Mouse (Mus musculus): Measurements from ENCODE around the gene Sbp. TPM values are rescaled to one million over a fixed set of nuclear protein-coding genes. Genes with fewer than 3 reads are reported as not detected.
A peak's percentile ranks its signal among the peaks of the same experiment; 100 is the strongest.
"Not testable (repeated sequence)": the region's sequence is repeated elsewhere in the genome, so short reads cannot be mapped to it uniquely, and the experiment has no call there.

Gene Sbp
- polyA plus RNA-seq (2015; fragmentation: Nextera tagmentation; extraction: Ambion mirVana), result not detected in 2 replicates

- no peaks in the 10 kb centered on the region for H3K9me3 ChIP-seq (replicated peaks)
- no peak within 1 kb of the TSS for H3K4me3 ChIP-seq
- no peak for ATAC-seq
- H3K27me3 ChIP-seq, result no peaks in the 10 kb centered on the region
- H3K36me3 ChIP-seq (ENCODE audit: poor library complexity, severe bottlenecking), result no peaks in the 10 kb centered on the region
- H3K27ac ChIP-seq, result no peak within 1 kb of the TSS
- H3K4me1 ChIP-seq, result no peaks in the 10 kb centered on the region
- H3K9ac ChIP-seq, result no peak within 1 kb of the TSS
- no peak within 1 kb of the TSS for H3K4me2 ChIP-seq
These were observed at the start of gene Sbp for GRCm38 (mm10) chr17:23941372-23941771. Sbp (plus strand) TSS chr17:23941672.

DNA sequence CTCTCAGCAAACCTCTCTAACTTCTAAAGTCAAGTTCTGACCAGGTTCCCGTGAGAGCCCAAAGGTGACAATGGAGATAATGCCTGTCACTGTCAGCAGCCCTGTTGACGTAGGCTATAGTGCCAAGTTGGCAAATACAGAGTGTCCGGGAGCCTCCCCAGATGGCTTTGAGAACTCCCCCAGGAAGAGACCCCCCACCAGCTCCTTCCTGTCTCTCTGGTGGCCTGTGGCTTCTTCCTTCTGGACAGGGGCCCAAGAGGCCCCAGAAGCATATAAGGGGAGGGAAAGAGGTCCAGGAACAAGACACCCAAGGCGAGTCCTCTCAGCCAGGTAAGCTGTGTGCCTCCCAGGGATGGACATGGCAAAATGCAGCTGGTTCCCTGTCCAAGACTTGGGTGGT, 24.3 kb upstream of the Sbp start, which contains the start of gene Dcpp3:
Dcpp3 (plus strand) TSS at position 301 of the 400 bp plus-strand sequence.
- WGBS, result 88% methylated on average over 4 of the region's 4 CpGs
- H3K4me2 ChIP-seq; H3K4me1 ChIP-seq; H3K9me3 ChIP-seq (replicated peaks); H3K36me3 ChIP-seq (ENCODE audit: poor library complexity, severe bottlenecking); H3K27me3 ChIP-seq; H3K27ac ChIP-seq; H3K4me3 ChIP-seq; H3K9ac ChIP-seq; ATAC-seq: not testable (repeated sequence)

DNA sequence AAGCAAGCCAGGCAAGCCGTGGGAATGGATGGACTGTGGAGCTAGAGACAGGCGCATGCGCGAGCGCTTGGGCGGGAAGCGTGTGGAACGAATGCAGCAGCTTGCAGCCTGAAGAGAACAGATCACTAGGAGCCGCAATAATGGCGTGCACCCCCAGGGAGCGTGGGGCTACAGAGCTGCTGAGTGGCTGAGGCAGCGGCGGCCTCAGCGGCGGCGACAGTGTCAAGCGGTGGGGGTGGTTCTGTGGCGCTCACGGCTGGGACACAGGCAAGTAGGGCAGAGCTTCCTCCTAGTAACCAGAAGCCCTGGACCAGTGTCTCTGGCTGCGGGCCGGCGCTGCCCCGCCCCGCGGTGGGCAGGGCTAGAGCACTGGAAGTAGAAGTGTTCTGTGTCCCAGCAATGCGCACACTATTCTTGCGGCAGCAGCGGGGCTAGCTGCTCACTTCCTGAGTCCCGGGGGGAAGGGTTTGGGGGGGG, 16.9 kb upstream of the Sbp start:
- Histone ChIP-seq H3K9me3 (replicated peaks) (no peaks in the 10 kb centered on the region), H3K9ac (peak overlapping the region; percentile 69), H3K27ac (peak overlapping the region; percentile 93), H3K27me3 (no peaks in the 10 kb centered on the region), H3K36me3 (ENCODE audit: poor library complexity, severe bottlenecking) (no peaks in the 10 kb centered on the region), H3K4me1 (peaks cover 6% of the 10 kb centered on the region), H3K4me3 (peak overlapping the region; percentile 56), H3K4me2 (peak overlapping the region; percentile 78)
- peak; percentile 98 for ATAC-seq
- under 1% methylated on average over 29 of the region's 29 CpGs for WGBS

DNA sequence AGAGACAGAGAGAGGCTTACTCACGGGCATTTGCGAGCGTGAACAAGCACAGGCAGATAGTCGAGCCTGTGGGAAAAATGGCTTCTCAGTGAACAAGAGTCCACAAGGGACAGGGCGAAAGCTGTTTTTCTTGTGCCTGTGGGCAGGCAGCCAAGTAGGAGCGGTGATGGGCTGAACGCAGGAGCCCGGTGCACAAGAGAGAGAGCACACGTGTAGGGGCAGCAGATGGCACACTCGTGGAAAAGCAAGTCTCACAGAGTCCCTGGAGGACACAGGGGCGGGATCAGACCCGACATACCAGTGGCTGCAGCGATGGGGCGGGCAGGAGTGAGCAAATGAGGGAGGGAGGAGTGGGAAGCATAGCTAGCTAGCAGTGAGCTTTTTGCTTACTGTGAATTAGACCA, 16.4 kb upstream of the Sbp start:
- Histone ChIP-seq H3K4me2 (peak overlapping the region; percentile 78), H3K9me3 (replicated peaks) (no peaks in the 10 kb centered on the region), H3K9ac (peak overlapping the region; percentile 69), H3K27me3 (no peaks in the 10 kb centered on the region), H3K27ac (peak overlapping the region; percentile 93), H3K36me3 (ENCODE audit: poor library complexity, severe bottlenecking) (no peaks in the 10 kb centered on the region), H3K4me1 (peaks cover 6% of the 10 kb centered on the region), H3K4me3 (peak overlapping the region; percentile 56)
- 1% methylated on average over 14 of the region's 14 CpGs for WGBS
- ATAC-seq, result peak; percentile 85

DNA sequence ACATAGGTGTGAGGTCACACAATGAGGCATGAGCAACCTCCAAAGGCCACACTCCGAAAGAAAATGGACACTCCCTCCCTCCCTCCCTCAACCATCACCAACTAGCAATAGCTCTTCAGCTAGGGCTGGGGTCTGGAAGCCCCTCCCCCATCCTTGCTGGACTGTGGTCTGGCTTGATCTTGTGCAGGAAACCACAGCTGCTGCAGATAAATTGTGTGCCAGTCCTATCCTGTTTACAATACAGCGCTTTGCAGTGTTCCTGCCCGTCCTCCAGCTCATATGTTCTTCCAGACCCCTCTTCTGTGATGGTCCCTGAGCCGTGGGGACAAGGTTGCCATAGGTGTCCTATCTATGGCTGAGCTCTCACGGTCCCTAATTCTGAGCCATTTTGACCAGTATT, 10.3 kb upstream of the Sbp start:
- Histone ChIP-seq H3K4me3 (no peak overlapping the region), H3K27me3 (no peaks in the 10 kb centered on the region), H3K9me3 (replicated peaks) (no peaks in the 10 kb centered on the region), H3K27ac (no peak overlapping the region), H3K9ac (no peak overlapping the region), H3K36me3 (ENCODE audit: poor library complexity, severe bottlenecking) (no peaks in the 10 kb centered on the region), H3K4me1 (no peaks in the 10 kb centered on the region), H3K4me2 (no peak overlapping the region)
- no peak for ATAC-seq
- whole genome bisulfite sequencing, result 91% methylated on average over 5 of the region's 5 CpGs

DNA sequence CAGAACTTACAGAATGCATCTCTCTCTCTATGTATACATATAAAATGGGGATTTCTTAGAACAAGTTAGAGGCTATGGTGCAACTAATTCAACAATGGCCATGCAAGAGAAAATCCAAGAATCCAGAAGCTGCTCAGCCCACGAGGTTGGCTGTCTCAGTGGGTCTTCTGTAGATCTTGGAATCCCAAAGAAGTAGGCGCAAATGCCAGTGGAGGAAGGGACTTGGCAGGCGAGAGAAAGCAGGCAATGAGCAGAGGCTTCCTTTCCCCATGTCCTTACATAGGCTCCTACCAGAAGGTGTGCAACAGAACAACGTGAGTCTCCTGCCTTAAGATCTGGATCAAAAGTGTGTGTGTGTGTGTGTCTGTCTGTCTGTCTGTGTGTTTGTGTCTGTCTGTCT, 6.0 kb downstream of the Sbp start:
- not testable (repeated sequence) for H3K9me3 ChIP-seq (replicated peaks); H3K4me1 ChIP-seq; H3K4me2 ChIP-seq; H3K9ac ChIP-seq; ATAC-seq; H3K27ac ChIP-seq; H3K36me3 ChIP-seq (ENCODE audit: poor library complexity, severe bottlenecking); H3K27me3 ChIP-seq; H3K4me3 ChIP-seq
- WGBS, result 82% methylated on average over 4 of the region's 4 CpGs

- 88% methylated on average over 2 of the region's 2 CpGs for WGBS
- ATAC-seq, result no peak
These were observed 7.6 kb downstream of the Sbp start for GRCm38 (mm10) chr17:23949068-23949467.

GRCm38 (mm10) chr17:23950828-23951227, 9.4 kb downstream of the Sbp start:
- not testable (repeated sequence) for H3K36me3 ChIP-seq (ENCODE audit: poor library complexity, severe bottlenecking); H3K27ac ChIP-seq; H3K9ac ChIP-seq; ATAC-seq; H3K9me3 ChIP-seq (replicated peaks); H3K4me1 ChIP-seq; H3K4me2 ChIP-seq; H3K27me3 ChIP-seq; H3K4me3 ChIP-seq
- 73% methylated on average over 4 of the region's 4 CpGs for WGBS

More at GRCm38 (mm10) chr17:23949068-23949467, 7.6 kb downstream of the Sbp start:
- Histone ChIP-seq H3K9me3 (replicated peaks) (no peaks in the 10 kb centered on the region), H3K9ac (no peak overlapping the region), H3K27me3 (no peaks in the 10 kb centered on the region), H3K4me2 (no peak overlapping the region), H3K36me3 (ENCODE audit: poor library complexity, severe bottlenecking) (no peaks in the 10 kb centered on the region), H3K27ac (no peak overlapping the region), H3K4me1 (no peaks in the 10 kb centered on the region), H3K4me3 (no peak overlapping the region)

DNA sequence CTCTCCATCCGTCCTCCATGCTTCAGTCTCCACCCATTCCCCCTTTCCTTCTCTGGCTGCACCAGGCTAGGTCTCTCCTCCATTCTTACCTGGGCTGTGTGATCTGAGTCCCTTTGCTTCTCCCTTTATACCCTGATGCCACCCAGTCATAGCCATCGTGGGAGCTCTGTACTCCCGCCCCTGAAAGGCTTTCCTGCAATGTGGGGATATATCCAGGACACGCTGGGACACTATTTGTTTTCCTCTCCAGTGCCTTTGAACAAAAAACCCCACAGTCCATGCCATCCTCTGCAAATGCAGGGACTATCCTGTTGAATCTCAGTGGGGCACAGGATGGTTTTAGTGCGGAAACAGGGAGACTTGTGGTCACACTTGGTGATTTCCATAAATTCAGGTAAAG, 13.7 kb downstream of the Sbp start, which contains the start of gene Sbpl:
Sbpl (minus strand) TSS at position 101 of the 400 bp plus-strand sequence.
- no peaks in the 10 kb centered on the region for H3K27me3 ChIP-seq
- H3K27ac ChIP-seq, result no peak within 1 kb of the TSS
- no peak within 1 kb of the TSS for H3K9ac ChIP-seq
- ATAC-seq, result no peak
- H3K4me3 ChIP-seq, result no peak within 1 kb of the TSS
- H3K36me3 ChIP-seq (ENCODE audit: poor library complexity, severe bottlenecking), result no peaks in the 10 kb centered on the region
- WGBS, result 74% methylated on average over 5 of the region's 5 CpGs
- no peak within 1 kb of the TSS for H3K4me2 ChIP-seq
- no peaks in the 10 kb centered on the region for H3K9me3 ChIP-seq (replicated peaks)
- no peaks in the 10 kb centered on the region for H3K4me1 ChIP-seq

GRCm38 (mm10) chr17:23960084-23960738, 18.7 kb downstream of the Sbp start:
- H3K36me3 ChIP-seq (ENCODE audit: poor library complexity, severe bottlenecking), result no peaks in the 10 kb centered on the region
- peak; percentile 94 for ATAC-seq
- no peak overlapping the region for H3K4me2 ChIP-seq
- H3K27ac ChIP-seq, result no peak overlapping the region
- H3K9ac ChIP-seq, result no peak overlapping the region
- no peaks in the 10 kb centered on the region for H3K27me3 ChIP-seq
- H3K9me3 ChIP-seq (replicated peaks), result no peaks in the 10 kb centered on the region
- no peaks in the 10 kb centered on the region for H3K4me1 ChIP-seq
- WGBS, result 44% methylated on average over 3 of the region's 3 CpGs
- no peak overlapping the region for H3K4me3 ChIP-seq

GRCm38 (mm10) chr17:23961573-23962122, 20.2 kb downstream of the Sbp start:
- H3K27ac ChIP-seq, result no peak overlapping the region
- H3K36me3 ChIP-seq (ENCODE audit: poor library complexity, severe bottlenecking), result no peaks in the 10 kb centered on the region
- no peaks in the 10 kb centered on the region for H3K27me3 ChIP-seq
- no peaks in the 10 kb centered on the region for H3K9me3 ChIP-seq (replicated peaks)
- 27% methylated on average over 4 of the region's 4 CpGs for WGBS
- H3K4me3 ChIP-seq, result no peak overlapping the region
- 0 out of 2 replicates have a peak, but pooled peaks cover 3% of the 10 kb centered on the region for H3K4me1 ChIP-seq
- ATAC-seq, result no peak
- H3K9ac ChIP-seq, result no peak overlapping the region
- H3K4me2 ChIP-seq, result no peak overlapping the region

DNA sequence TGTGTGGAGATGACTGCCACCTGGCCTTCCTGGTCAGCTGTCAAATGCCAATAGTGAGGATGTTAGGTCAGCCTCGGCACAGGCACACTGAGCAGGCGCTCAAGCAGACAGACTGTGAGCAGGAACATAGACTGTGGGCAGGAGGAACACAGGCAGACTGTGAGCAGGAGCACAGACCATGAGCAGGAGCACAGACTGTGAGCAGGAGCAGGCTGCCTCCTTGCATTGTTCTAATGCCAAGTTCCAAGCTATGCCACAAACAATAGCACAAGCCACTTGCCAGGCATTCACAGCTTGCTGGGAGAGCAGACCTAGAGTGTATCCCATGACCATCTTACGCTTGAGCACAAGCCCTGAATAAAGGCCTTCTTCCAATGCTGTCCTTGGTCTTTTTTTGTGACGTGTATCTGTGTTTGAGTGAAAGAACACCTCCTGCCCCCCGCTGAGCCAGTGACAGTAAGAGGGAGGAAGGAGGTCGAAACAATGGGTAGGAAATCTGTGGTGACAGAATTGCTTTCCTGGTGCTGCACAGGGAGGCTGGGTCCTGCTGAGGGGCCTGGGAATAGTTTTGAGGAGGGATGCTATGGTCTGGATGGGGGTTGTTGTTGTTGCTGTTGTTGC, 24.4 kb downstream of the Sbp start:
- peak; percentile 27; the same call in 1 of the 2 replicates for ATAC-seq
- Histone ChIP-seq H3K4me1 (0 out of 2 replicates have a peak, but pooled peaks cover 3% of the 10 kb centered on the region), H3K27ac (no peak overlapping the region), H3K4me2 (no peak overlapping the region), H3K36me3 (ENCODE audit: poor library complexity, severe bottlenecking) (no peaks in the 10 kb centered on the region), H3K4me3 (no peak overlapping the region), H3K27me3 (no peaks in the 10 kb centered on the region), H3K9ac (no peak overlapping the region), H3K9me3 (replicated peaks) (no peaks in the 10 kb centered on the region)
- WGBS, result 27% methylated on average over 6 of the region's 6 CpGs
